Comparison of ENCODE assay signal across 10 mouse cellular contexts in the genomic region with DNA sequence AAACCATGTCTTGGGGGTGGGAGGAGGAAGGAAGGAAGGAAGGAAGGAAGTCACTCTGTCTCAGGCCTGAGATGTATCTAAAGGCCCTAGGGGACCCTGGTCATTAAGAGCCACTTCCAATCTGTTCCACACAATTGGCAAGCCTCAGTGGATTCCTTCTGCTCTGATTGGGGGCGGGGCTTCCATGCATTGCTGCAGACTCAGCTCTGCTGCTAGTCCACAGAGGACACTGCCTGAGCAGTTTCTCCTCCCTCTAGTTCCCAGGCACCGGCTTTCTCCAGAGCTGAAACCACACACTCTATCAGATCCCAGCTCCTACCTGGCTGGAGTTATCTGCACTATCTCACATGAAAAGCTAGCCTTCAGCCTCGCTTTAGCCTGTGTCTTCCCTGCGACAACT. TPM values are rescaled to one million over a fixed set of nuclear protein-coding genes. Genes with fewer than 3 reads are reported as not detected.
DNase-seq lines count a peak whose midpoint lies in the region; ATAC-seq and TF ChIP-seq lines count a peak whose summit lies in the region.
"Had no signal": no experiment of that assay in that cellular context is flagged by ENCODE, and none has a peak within 500 bp of the region (broad histone marks: within the 10 kb centered on the region; RNA-seq: fewer than 3 reads in every experiment).

No protein-coding gene starts in this region.

- 0 out of 2 replicates have a peak overlapping the region, but pooled peaks have one; percentile 11 for H3K27ac ChIP-seq in lung, embryonic 16.5 days (ENCODE audit: low read length)
- no peak overlapping the region for H3K27ac ChIP-seq in intestine, embryonic 15.5 days
- peak overlapping the region; percentile 51; the same call in 1 of the 2 replicates for H3K27ac ChIP-seq in midbrain, postnatal 0 days (ENCODE audit: low read depth, low read length)
- H3K27ac ChIP-seq: layer of hippocampus, adult 2 months had no signal

- no peaks in the 10 kb centered on the region for H3K9me3 ChIP-seq in lung, embryonic 16.5 days (ENCODE audit: control insufficient read depth, low read length)
- no peaks in the 10 kb centered on the region for H3K9me3 ChIP-seq in intestine, embryonic 15.5 days
- H3K9me3 ChIP-seq in midbrain, postnatal 0 days (ENCODE audit: low read length) = no peaks in the 10 kb centered on the region

- H3K4me3 ChIP-seq in lung, embryonic 16.5 days (ENCODE audit: low read length) = no peak overlapping the region
- H3K4me3 ChIP-seq in lung, adult 2 months (replicated peaks; ENCODE audit: extremely low read depth, low read depth, low read length) = no peak overlapping the region
- H3K4me3 ChIP-seq in intestine, embryonic 15.5 days (replicated peaks) = no peak overlapping the region
- no peak overlapping the region for H3K4me3 ChIP-seq in midbrain, postnatal 0 days (ENCODE audit: low read depth, low read length)
- H3K4me3 ChIP-seq: layer of hippocampus, adult 2 months had no signal

- TF ChIP-seq POLR2A in lung, adult 2 months (IDR thresholded peaks at IDR 0.05; ENCODE audit: borderline replicate concordance, extremely low read depth, low read depth, low read length) = no peak

- TF ChIP-seq CTCF in lung, adult 2 months (IDR thresholded peaks at IDR 0.05; ENCODE audit: insufficient read depth, low read length) = no peak
- no peak for TF ChIP-seq CTCF in midbrain, postnatal 0 days (IDR thresholded peaks at IDR 0.05)

- DNase-seq in adrenal gland, postnatal 10 days = peak; percentile 24
- DNase-seq in adrenal gland, postnatal 4 days (ENCODE audit: low spot score in 2 of 2) = no peak
- DNase-seq in lung, adult 2 months = no peak
- peak; percentile 52 for DNase-seq in midbrain, postnatal 0 days (ENCODE audit: low spot score)
- no peak for DNase-seq in natural killer cell, adult 2 months (ENCODE audit: low spot score in 2 of 2)
- DNase-seq: liver, postnatal 0 days had no signal

- peak; percentile 64 for ATAC-seq in lung, embryonic 16.5 days (ENCODE audit: low read depth)
- 0 out of 2 replicates have a peak, but pooled peaks have one; percentile 41 for ATAC-seq in intestine, embryonic 15.5 days
- 0 out of 2 replicates have a peak, but pooled peaks have one; percentile 24 for ATAC-seq in midbrain, postnatal 0 days (ENCODE audit: low FRiP score)
- ATAC-seq in granulocyte monocyte progenitor cell, adult 5-6 weeks (replicated peaks; ENCODE audit: poor library complexity, severe bottlenecking) = no peak
- ATAC-seq: liver, postnatal 0 days had no signal

- no peaks in the 10 kb centered on the region for H3K36me3 ChIP-seq in lung, embryonic 16.5 days (ENCODE audit: control insufficient read depth, insufficient read depth, low read length)
- H3K36me3 ChIP-seq in intestine, embryonic 15.5 days = no peaks in the 10 kb centered on the region
- H3K36me3 ChIP-seq in midbrain, postnatal 0 days (ENCODE audit: insufficient read depth, low read length) = no peaks in the 10 kb centered on the region; the same call in 1 of the 2 replicates

- H3K27me3 ChIP-seq in lung, embryonic 16.5 days (ENCODE audit: control insufficient read depth, insufficient read depth, low read depth, low read length) = no peaks in the 10 kb centered on the region
- H3K27me3 ChIP-seq in intestine, embryonic 15.5 days (replicated peaks) = no peaks in the 10 kb centered on the region
- no peaks in the 10 kb centered on the region for H3K27me3 ChIP-seq in midbrain, postnatal 0 days (ENCODE audit: insufficient read depth, low read length)

- peaks cover 9% of the 10 kb centered on the region for H3K4me1 ChIP-seq in lung, embryonic 16.5 days (replicated peaks; ENCODE audit: control insufficient read depth, insufficient read depth, low read length)
- no peaks in the 10 kb centered on the region for H3K4me1 ChIP-seq in lung, adult 2 months (ENCODE audit: control insufficient read depth, insufficient read depth, low read length)
- peaks cover 9% of the 10 kb centered on the region; the same call in 1 of the 2 replicates for H3K4me1 ChIP-seq in intestine, embryonic 15.5 days (replicated peaks)
- peaks cover 6% of the 10 kb centered on the region; the same call in 1 of the 2 replicates for H3K4me1 ChIP-seq in midbrain, postnatal 0 days (ENCODE audit: insufficient read depth, low read length)

- no peak overlapping the region for H3K4me2 ChIP-seq in lung, embryonic 16.5 days (ENCODE audit: low read depth, low read length)
- H3K4me2 ChIP-seq in intestine, embryonic 15.5 days (replicated peaks) = no peak overlapping the region
- H3K4me2 ChIP-seq in midbrain, postnatal 0 days (ENCODE audit: low read depth, low read length, poor library complexity, severe bottlenecking) = no peak overlapping the region

- WGBS in lung, embryonic 16.5 days = 52% methylated on average over 4 of the region's 4 CpGs
- WGBS in lung, adult 2 months = 59% methylated on average over 4 of the region's 4 CpGs
- 59% methylated on average over 4 of the region's 4 CpGs for WGBS in intestine, embryonic 15.5 days
- WGBS in midbrain, postnatal 0 days = 66% methylated on average over 4 of the region's 4 CpGs

- H3K9ac ChIP-seq in lung, embryonic 16.5 days (ENCODE audit: low read length) = no peak overlapping the region
- H3K9ac ChIP-seq in intestine, embryonic 15.5 days = no peak overlapping the region
- no peak overlapping the region for H3K9ac ChIP-seq in midbrain, postnatal 0 days (replicated peaks; ENCODE audit: low read length, poor library complexity, severe bottlenecking)
- H3K9ac ChIP-seq: liver, postnatal 0 days had no signal

RNA-seq across cellular contexts. Expression of gene D630045J12Rik, which starts 21.8 kb away (rescaled TPM):
- total RNA-seq in adrenal gland, postnatal 10 days (2021) = 1 to 10 TPM; 4.1 to 5.1 TPM
- 10 to 100 TPM in 1 of 2 experiments, 1 to 10 TPM in 1; 9.1 to 12.2 TPM for total RNA-seq in adrenal gland, postnatal 4 days (2021)
- polyA plus RNA-seq in lung, embryonic 16.5 days (2015; fragmentation: Nextera tagmentation; extraction: Ambion mirVana) = 2.6 and 2.9 TPM in 2 replicates
- 6.0 and 7.1 TPM in 2 replicates for polyA plus RNA-seq in lung, adult 2 months (2012; rRNA removed)
- polyA plus RNA-seq in intestine, embryonic 15.5 days (2015; fragmentation: Nextera tagmentation; extraction: Ambion mirVana) = 2.8 and 3.3 TPM in 2 replicates
- 40.1 and 42.5 TPM in 2 replicates for total RNA-seq in midbrain, postnatal 0 days (2014; rRNA removed)
- 7.6 and 9.7 TPM in 2 replicates for polyA plus RNA-seq in midbrain, postnatal 0 days (2015; fragmentation: Nextera tagmentation; extraction: Ambion mirVana)
- total RNA-seq in granulocyte monocyte progenitor cell, adult 5-6 weeks (2014; fragmentation: Nextera tagmentation) = 2.0 and 2.2 TPM in 2 replicates
- 0.15 and 0.22 TPM in 2 replicates for total RNA-seq in granulocyte monocyte progenitor cell, adult 5-6 weeks (2017)

Comparison
In these comparisons a context has a peak if more than half of its experiments do, and no peak if none do; other contexts are left out.
1. DNase-seq: peak in adrenal gland, postnatal 10 days (single experiment) and midbrain, postnatal 0 days (single experiment); none in adrenal gland, postnatal 4 days (0 of 2), lung, adult 2 months (single experiment) and natural killer cell, adult 2 months (0 of 2).